Mouse (Mus musculus): ENCODE measurements around the gene Slc9a8.

Gene Slc9a8

GRCm38 (mm10) chr2:167483081-167483826, 61.7 kb downstream of the Slc9a8 start:
- DNase-seq (ENCODE audit: low read depth, low spot score), result peak; percentile 51

- DNase-seq (ENCODE audit: low read depth, low spot score), result no peak
Observed at GRCm38 (mm10) chr2:167483827-167484410, 62.4 kb downstream of the Slc9a8 start.

DNA sequence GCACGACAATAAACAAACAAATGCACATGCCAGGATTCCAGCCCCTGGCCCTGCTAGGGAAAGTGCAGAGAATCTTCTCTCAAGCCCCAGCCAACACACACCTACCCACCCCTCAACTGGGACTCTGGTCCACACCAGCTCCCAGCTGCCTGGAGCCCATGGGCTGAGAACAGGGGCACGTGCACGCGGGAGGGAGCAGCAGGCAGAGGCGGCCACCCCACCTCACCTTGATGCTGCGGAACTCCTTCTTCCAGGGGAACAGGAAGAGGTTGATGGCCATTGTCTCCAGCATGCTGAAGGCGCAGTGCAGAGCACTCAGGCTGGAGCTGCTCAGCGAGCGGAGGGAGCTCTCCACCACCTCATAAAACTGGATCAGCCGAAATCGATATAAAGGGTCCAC, 63.4 kb downstream of the Slc9a8 start:
- no peak for DNase-seq (ENCODE audit: low read depth, low spot score)

DNA sequence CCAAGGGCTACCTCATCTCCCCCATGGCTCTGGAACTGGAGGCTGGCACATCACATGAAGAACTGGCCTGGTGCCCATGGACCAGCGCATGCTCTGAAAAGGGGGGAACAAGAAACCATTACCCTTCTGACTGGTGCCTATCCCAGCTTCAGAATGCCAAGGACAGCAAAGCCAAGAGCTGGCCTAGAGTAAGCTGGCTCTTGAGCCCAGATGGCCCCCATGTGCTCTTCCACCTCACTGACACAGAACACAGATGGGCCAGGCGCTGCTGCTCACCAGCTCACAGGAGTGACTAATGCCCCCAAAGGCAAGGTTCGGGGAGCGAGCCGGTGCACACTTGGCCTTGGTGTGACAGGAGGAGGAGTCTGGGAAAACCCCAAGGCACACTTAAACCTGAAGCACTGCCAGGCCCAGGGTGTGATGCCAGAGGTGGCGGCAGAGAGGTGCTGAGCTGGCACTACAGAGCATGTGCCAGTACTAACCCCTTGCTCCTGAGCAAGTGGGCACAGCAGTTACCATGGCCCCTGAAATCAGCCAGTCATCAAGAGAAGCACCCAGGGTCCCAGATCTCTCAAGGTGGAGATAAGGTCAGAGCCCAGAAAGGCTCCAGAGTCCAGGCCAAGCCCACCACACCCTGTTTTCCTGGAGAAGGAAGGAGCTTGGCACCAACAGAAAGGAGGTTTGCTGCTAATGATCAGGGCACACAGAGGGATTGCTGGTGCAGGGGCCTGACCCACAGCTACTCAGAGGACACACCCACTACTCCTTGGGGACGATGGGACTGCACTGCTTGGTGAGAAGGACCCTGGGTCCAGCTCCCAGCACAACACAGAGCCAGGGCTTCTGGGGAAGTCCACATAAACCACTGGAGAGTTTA, 64.2 kb downstream of the Slc9a8 start:
- DNase-seq (ENCODE audit: low read depth, low spot score), result no peak

DNA sequence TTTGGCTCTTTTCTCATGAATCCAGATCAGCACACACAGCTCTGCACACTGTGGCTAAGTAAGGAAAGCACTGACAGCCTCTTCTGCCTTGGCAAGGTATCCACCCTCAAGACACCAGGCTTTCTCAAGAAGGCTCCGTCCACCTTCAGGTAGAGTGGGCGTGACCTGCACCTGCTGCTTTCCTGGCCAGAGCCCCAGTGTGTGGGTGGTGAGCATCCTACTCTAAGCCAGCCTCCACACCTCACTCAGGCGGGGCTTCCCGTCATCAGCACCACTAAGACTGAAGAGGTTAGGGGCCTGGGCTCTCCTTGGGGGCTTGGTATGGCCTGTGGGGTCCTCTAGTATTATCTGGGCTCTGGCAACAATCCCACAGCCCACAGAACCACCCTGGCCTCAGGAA, 65.1 kb downstream of the Slc9a8 start:
- no peak for DNase-seq (ENCODE audit: low read depth, low spot score)

GRCm38 (mm10) chr2:167487551-167487950, 66.0 kb downstream of the Slc9a8 start:
- no peak for DNase-seq (ENCODE audit: low read depth, low spot score)

- DNase-seq (ENCODE audit: low read depth, low spot score), result no peak
Observed at GRCm38 (mm10) chr2:167487994-167488393, 66.5 kb downstream of the Slc9a8 start.

GRCm38 (mm10) chr2:167490813-167491525, 69.5 kb downstream of the Slc9a8 start:
- no peak for DNase-seq (ENCODE audit: low read depth, low spot score)

GRCm38 (mm10) chr2:167491757-167492708, 70.5 kb downstream of the Slc9a8 start, which contains the start of gene Rnf114:
Gene Rnf114, plus strand, starts transcription at chr2:167492645.
- peak; percentile 53 for DNase-seq (ENCODE audit: low read depth, low spot score)

GRCm38 (mm10) chr2:167492713-167493636, 71.5 kb downstream of the Slc9a8 start, which contains the start of gene Spata2:
Gene Spata2, minus strand, starts transcription at chr2:167492887.
- peak; percentile 93 for DNase-seq (ENCODE audit: low read depth, low spot score)

DNA sequence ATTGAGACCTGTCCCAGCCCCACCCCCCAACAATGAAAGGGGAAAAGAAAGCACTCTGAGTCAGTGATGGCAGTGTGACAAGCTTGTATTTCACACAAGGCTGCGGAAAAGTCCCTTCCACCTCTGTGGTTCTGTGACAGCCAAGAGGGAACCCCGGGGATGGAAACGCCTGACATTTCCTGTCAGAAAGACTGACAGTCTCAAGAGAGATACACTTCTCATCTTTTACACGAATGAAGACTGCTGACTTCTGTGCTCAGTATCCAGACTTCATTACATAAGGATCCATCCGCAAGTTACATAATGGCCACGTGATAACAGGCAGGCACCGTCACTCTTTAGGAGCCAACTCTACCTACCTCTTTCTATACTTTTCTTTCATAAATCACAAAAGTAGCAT, 74.9 kb downstream of the Slc9a8 start:
- DNase-seq (ENCODE audit: low read depth, low spot score), result no peak

DNA sequence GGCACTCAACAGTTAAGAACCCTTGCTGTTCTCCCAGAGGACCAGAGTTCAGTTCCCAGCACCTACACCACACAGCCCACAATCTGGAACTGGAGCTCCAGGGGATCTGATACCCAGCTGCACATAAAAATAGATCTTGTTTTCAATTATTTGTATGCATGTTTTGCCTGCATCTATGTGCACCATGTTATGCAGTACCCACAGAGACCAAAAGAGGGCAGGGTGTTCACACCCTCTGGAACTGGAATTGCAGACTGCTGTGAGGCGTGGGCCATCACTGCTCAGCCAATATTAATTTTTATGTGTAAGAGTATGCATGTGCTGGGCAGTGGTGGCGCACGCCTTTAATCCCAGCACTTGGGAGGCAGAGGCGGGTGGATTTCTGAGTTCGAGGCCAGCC, 75.8 kb downstream of the Slc9a8 start:
- peak; percentile 58 for DNase-seq (ENCODE audit: low read depth, low spot score)

GRCm38 (mm10) chr2:167502554-167503252, 81.2 kb downstream of the Slc9a8 start:
- no peak for DNase-seq (ENCODE audit: low read depth, low spot score)

- DNase-seq (ENCODE audit: low read depth, low spot score), result peak; percentile 96
Observed at GRCm38 (mm10) chr2:167503253-167503895, 81.9 kb downstream of the Slc9a8 start.

- DNase-seq (ENCODE audit: low read depth, low spot score), result peak; percentile 47
Observed at GRCm38 (mm10) chr2:167503896-167504349, 82.4 kb downstream of the Slc9a8 start.

- no peak for DNase-seq (ENCODE audit: low read depth, low spot score)
Observed at GRCm38 (mm10) chr2:167505127-167505526, 83.6 kb downstream of the Slc9a8 start.

DNA sequence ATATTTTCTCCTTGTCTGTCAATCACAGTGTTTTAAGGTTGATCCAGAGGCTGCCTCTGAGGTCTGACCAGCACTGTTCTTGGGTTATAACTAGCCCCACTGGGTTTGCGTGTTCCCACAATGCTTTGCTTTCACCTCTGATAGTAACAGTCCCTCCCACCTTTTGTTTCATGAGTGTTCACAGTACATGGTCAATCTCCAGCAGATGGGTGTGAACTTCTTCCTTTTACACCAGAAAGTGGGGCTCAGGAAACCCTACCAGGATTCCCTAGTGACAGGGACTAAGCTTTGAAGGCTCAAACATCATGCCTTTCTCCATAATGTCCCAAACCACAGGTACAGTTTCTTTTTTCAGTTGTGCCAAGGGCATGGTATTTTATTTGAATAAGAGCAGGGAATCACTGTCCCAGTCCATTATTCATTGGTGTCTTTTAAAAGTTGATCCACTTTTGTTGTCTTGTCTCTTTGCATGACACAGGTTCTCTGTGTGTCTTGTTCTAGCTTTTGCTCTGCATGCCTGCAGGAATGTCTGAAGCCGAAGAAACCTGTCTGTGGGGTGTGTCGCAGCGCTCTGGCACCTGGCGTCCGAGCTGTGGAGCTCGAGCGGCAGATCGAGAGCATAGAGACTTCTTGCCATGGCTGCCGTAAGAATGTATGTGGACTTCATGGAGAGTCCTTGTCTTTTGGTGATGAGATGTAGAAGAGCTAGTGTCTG, 85.2 kb downstream of the Slc9a8 start:
- peak; percentile 83 for DNase-seq (ENCODE audit: low read depth, low spot score)

Measured in ZHBTc4 (cell line).